Mouse (Mus musculus): ENCODE results near the gene Nectin3.
"Not testable (repeated sequence)": the region's sequence is repeated elsewhere in the genome, so short reads cannot be mapped to it uniquely, and the experiment has no call there.

The Nectin3 gene

DNA sequence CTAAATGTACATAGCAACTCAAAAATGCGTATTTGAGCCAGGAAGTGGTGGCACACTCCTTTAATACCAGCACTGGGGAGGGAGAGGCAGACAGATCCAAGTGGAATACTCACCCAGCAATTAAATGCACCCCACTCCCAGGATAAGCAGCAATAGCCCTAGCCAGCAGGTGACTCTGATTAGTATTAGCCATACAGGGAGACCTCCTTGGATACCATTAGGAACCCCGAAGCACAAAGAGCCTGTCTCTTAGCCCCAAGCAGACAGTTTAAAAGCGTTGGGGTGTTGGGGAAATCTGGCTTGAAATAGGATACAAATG lies 87.6 kb downstream of the Nectin3 start:
- no peak for DNase-seq

- no peak for DNase-seq
Measured at GRCm38 (mm10) chr16:46410053-46410738, 88.1 kb downstream of the Nectin3 start.

DNA sequence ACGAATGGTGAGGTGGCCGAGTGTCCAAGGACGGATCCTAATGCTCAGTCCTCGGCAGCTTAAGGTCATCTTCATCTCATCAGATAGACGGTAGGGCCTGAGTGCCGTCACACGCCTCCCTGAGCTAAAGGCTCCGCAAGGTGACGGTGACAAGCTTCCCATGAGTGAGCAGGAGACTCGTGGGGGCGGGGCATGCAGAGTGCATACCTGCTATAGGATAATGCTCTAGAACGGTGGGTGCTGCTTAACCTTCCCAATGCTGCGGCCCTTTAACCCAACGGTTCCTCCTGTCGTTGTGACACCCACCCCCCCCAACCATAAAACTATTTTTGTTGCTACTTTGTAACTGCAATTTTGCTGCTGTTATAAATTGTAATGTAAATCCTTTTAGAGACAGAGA lies 90.3 kb downstream of the Nectin3 start:
- no peak for DNase-seq

- DNase-seq, result no peak
Measured at GRCm38 (mm10) chr16:46406844-46407639, 91.3 kb downstream of the Nectin3 start.

DNA sequence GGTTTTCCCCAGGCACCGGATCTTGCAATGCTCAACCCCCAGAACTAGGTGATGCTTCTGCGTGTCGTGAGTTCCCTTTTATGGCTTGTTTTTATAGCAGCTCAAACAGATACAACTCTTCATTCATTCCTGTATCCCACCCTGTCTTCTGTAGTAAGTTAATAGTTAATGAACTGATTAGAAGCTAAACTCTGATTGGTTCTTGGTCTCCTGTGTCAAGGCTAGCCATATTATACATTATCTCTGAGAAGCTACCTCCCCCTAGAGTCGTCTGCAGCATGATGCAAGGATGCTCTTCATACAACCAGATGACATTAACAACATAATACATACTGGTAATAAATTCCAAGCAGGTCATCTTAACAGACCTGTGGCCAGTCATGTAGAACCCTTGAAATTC lies 100.4 kb downstream of the Nectin3 start:
- no peak for DNase-seq

GRCm38 (mm10) chr16:46389415-46390033 lies 108.8 kb downstream of the Nectin3 start:
- no peak for DNase-seq

DNA sequence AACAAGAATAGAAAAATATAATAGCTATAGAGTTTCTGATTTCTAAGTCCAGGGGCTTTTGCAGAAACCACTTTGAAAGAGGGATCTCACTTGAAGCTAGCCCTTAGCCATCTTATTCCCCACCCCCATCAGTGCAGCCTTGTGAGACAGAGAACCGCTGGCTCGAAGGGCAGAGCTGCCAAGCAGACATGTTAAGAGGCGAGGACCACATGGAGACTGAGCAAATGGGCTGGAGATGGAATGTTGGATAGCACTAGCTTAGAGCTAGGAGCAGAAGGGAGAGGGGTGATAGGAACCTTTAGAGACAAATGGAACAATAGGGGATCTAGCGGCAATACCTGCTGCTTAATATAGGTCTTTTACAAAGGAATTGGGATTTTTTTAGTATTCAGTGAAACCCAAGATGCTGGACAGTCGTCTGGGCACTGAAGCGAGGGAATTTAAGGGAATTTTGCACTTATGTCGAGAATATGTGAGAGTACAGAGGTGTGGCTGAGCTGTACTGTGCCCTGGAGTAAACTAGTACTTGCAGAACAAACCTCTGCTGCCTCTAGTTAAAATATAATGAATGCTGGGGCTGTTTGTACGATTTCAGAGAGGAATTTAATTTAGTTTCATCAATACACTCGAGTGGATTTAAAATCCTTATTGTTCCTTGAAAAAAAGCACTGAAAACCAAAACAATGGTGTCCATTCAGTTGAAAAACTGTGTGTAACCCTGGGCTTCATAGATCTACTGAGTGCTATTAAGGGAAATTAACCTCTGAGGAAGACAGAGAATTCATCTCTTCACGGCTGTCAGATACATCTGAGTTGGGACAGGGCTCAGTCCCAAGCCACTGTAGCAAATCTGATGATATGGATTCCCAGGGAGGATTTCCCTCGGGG lies 109.6 kb downstream of the Nectin3 start:
- no peak for DNase-seq

DNA sequence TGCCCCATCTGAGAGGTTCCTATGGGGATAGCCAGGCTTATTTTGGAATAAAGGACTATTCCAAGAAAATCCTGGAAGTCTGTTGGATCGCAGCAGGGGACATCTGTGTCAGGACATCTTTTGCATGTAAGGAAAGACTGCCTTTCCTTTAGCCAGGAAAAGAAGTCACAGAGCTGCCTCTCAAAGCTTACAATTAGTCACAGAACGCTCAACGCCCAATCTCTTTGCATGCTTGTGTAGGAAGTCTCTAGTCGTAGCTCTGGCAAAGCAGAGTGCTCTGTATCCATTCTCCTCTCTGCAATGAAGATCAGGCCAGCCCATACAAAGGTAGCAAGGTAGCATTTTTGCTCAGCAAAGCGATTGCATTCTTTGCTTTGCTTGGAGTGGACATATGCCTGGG lies 114.0 kb downstream of the Nectin3 start:
- no peak for DNase-seq

DNA sequence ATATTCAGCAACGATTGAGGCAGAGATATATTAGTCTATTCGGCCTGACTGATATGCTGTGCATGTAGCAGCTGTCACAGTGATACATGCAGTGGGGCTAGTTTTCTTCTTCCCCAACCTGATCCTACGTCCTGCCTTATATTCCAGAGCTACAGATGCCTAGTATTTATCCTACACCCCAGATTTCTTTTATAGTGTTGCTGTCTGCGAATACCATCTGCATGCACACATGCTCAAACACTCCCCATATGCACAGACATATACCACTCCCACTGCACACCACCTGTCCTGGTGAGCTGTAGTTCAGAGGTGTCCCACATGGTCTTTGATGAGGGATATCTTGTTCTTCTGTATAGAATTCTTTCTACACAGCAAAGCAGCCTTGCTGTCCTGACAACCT lies 115.0 kb downstream of the Nectin3 start:
- DNase-seq, result no peak

DNA sequence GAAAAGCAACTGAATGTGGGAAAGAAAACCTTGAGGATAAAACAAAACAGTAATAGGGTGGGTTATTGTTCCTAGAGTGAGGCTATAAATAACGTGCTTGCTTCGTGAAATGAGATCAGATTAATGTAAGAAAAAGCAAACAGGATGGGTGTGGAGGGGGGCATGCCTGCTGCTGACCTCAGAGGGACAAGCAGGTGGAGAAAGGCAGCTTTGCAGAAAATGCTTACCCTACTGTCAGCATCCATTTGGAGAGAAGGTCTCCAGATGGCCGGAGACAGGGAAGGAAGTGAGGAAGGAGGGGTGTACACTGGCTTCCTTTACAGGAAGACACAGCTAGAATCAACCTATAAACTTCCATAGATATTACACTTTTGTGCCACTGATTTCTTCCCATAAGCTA lies 121.8 kb downstream of the Nectin3 start:
- no peak for DNase-seq

- DNase-seq, result no peak
Measured at GRCm38 (mm10) chr16:46362022-46362421, 136.3 kb downstream of the Nectin3 start.

DNA sequence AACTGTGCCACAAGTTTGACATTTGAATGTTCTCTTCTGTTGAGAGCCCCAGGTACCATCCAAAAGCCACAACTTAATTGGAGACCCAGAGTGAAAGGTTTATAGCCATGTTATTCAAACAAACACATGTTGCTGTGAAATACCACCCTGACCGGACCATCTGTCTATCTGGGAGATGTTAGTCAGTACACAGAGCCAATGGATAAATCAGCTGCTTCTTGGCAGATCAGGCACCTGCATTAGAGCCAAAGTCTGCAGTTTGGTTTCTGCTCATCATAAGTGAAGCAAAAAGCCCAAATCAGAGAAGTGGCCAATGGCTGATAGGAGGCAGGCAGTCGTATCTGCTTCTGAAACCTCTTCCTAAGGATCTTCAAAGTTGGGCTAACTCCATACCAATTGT lies 140.7 kb downstream of the Nectin3 start:
- not testable (repeated sequence) for DNase-seq

- no peak for DNase-seq
Measured at GRCm38 (mm10) chr16:46356663-46357062, 141.7 kb downstream of the Nectin3 start.
